Mouse (Mus musculus) limb, embryonic 15.5 days (tissue): ENCODE data around the gene Smok2a. TPM values are rescaled to one million over a fixed set of nuclear protein-coding genes. Genes with fewer than 3 reads are reported as not detected.
"Not testable (repeated sequence)": the region's sequence is repeated elsewhere in the genome, so short reads cannot be mapped to it uniquely, and the experiment has no call there.

Source experiments
- ATAC-seq: fragments of 200-750 bp; cut with Nextera tagmentation; 2 replicates; pipeline ENCODE4 v1.8.0; 2017; ENCODE audit warnings: low read depth, moderate TSS enrichment; ENCODE audit not compliant: insufficient number of reproducible peaks, low FRiP score, low TSS enrichment
- H3K27ac ChIP-seq: fragments of 300-500 bp; sonication (generic); 2 replicates; pipeline ENCODE4 v1.5.1; 2015; ENCODE audit warnings: moderate library complexity, mild to moderate bottlenecking, inconsistent platforms
- H3K27me3 ChIP-seq: fragments of 300-500 bp; sonication (generic); 2 replicates; pipeline ENCODE4 v1.6.1; 2015; ENCODE audit warnings: inconsistent platforms
- H3K36me3 ChIP-seq: fragments of 300-500 bp; sonication (generic); 2 replicates; pipeline ENCODE4 v1.6.1; 2015; ENCODE audit warnings: inconsistent platforms
- H3K4me1 ChIP-seq: fragments of 300-500 bp; sonication (generic); 2 replicates; pipeline ENCODE4 v1.6.1; 2015; ENCODE audit warnings: inconsistent platforms
- H3K4me2 ChIP-seq: fragments of 300-500 bp; sonication (generic); 2 replicates; pipeline ENCODE4 v1.6.1; 2015; ENCODE audit warnings: mild to moderate bottlenecking, inconsistent platforms
- H3K4me3 ChIP-seq: fragments of 300-500 bp; sonication (generic); 2 replicates; pipeline ENCODE4 v1.5.1; 2015; ENCODE audit warnings: mild to moderate bottlenecking, inconsistent platforms
- H3K9ac ChIP-seq: fragments of 300-500 bp; sonication (generic); 2 replicates; pipeline ENCODE4 v1.6.1; 2015; ENCODE audit warnings: inconsistent platforms
- H3K9me3 ChIP-seq: fragments of 300-500 bp; sonication (generic); 2 replicates; pipeline ENCODE4 v1.6.1; 2016; ENCODE audit warnings: inconsistent platforms
- WGBS: fragments of 180-500 bp; shearing (Covaris S2); methylation state at CpG from one replicate; pipeline ENCODE4 v1.1.7; 2015; 5-methylcytosine and 5-hydroxymethylcytosine counted together
- polyA plus RNA-seq: library from polyadenylated mRNA; unstranded; fragments of >200 nt; fragmentation: Nextera tagmentation; extraction: Ambion mirVana; gene quantifications from 2 replicates; pipeline ENCODE4 v1.2.1, GENCODE M21; 2015

Gene Smok2a
- polyA plus RNA-seq, 1 experiment from 2014 or later, result not detected

- H3K27ac ChIP-seq, result not testable (repeated sequence)
Measured at GRCm38 (mm10) chr17:13196486-13196885, 24.5 kb upstream of the Smok2a start.

GRCm38 (mm10) chr17:13198812-13199211 is 22.2 kb upstream of the Smok2a start:
- not testable (repeated sequence) for H3K9ac ChIP-seq, H3K27me3 ChIP-seq, H3K4me2 ChIP-seq, ATAC-seq, H3K4me3 ChIP-seq, H3K36me3 ChIP-seq, H3K27ac ChIP-seq, H3K4me1 ChIP-seq
- WGBS, result 88% methylated on average over 2 of the region's 2 CpGs
- H3K9me3 ChIP-seq, result peaks cover 26% of the 10 kb centered on the region

More at GRCm38 (mm10) chr17:13196486-13196885, 24.5 kb upstream of the Smok2a start:
- H3K4me1 ChIP-seq, H3K36me3 ChIP-seq, H3K27me3 ChIP-seq, H3K4me2 ChIP-seq, H3K4me3 ChIP-seq, H3K9ac ChIP-seq, ATAC-seq: not testable (repeated sequence)
- WGBS, result 63% methylated on average over 4 of the region's 4 CpGs
- H3K9me3 ChIP-seq, result peaks cover 27% of the 10 kb centered on the region

DNA sequence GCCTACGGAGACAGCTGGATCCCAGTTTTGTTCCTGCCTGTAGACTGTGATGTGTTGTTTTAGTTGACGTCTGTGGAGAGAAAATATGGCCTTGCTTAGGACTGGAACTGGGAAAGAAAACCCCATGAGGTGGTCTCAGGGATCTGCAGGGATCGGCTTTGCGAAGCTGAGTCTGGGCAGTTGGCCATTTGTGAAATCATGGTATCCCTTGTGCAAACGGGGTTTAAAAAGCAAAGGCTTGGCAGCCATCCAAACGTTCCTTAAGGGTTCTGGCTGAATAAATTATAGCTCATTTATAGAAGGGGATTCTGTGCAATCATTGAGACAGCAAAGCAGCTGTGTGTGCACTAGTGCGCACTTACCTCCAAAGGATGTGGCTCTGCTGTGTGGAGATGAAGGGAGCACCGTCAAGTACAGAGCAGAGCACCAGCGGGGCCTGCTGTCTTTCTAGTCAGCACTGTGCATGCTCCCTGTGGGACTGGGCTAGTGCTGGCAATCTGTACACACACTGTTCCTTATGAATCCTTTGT is 21.0 kb upstream of the Smok2a start:
- 68% methylated on average over 8 of the region's 9 CpGs for WGBS
- not testable (repeated sequence) for H3K27me3 ChIP-seq, H3K27ac ChIP-seq, H3K9ac ChIP-seq, H3K4me3 ChIP-seq, H3K4me2 ChIP-seq, H3K36me3 ChIP-seq, H3K4me1 ChIP-seq
- ATAC-seq, result peak; percentile 66
- peaks cover 26% of the 10 kb centered on the region for H3K9me3 ChIP-seq

DNA sequence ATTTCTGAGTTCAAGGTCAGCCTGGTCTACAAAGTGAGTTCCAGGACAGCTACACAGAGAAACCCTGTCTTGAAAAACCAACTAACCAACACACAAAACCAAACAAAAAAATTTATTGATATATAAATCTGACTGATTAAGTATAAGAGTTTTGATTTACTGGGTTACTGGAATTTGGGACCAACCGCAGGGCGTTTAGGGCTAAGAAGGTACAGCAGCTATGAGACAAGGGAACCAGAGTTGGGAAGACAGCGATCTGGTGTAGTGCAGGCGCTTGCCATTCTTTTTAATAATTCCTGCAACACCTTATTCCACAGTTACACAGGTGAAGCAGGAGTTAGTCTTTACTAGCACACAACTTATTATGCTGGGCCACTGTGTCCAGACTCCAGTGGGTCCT is 19.4 kb upstream of the Smok2a start:
- WGBS, result 86% methylated on average over 4 of the region's 4 CpGs
- H3K36me3 ChIP-seq, H3K27me3 ChIP-seq, H3K4me3 ChIP-seq, H3K4me1 ChIP-seq, ATAC-seq, H3K4me2 ChIP-seq, H3K9ac ChIP-seq, H3K27ac ChIP-seq: not testable (repeated sequence)
- 0 out of 2 replicates have a peak, but pooled peaks cover 17% of the 10 kb centered on the region for H3K9me3 ChIP-seq

- H3K4me2 ChIP-seq, H3K27me3 ChIP-seq: not testable (repeated sequence)
- H3K9me3 ChIP-seq, result peaks cover 26% of the 10 kb centered on the region; the same call in 1 of the 2 replicates
Measured at GRCm38 (mm10) chr17:13202453-13203107, 18.4 kb upstream of the Smok2a start.

GRCm38 (mm10) chr17:13205247-13205646 is 15.7 kb upstream of the Smok2a start:
- H3K27ac ChIP-seq, ATAC-seq, H3K4me2 ChIP-seq, H3K9ac ChIP-seq, H3K4me1 ChIP-seq, H3K27me3 ChIP-seq, H3K36me3 ChIP-seq, H3K4me3 ChIP-seq: not testable (repeated sequence)
- peaks cover 18% of the 10 kb centered on the region; the same call in 1 of the 2 replicates for H3K9me3 ChIP-seq
- 69% methylated on average over 1 of the region's 1 CpGs for WGBS

More at GRCm38 (mm10) chr17:13202453-13203107, 18.4 kb upstream of the Smok2a start:
- H3K9ac ChIP-seq, H3K36me3 ChIP-seq, H3K4me3 ChIP-seq, ATAC-seq, H3K4me1 ChIP-seq, H3K27ac ChIP-seq: not testable (repeated sequence)
- 72% methylated on average over 2 of the region's 3 CpGs for WGBS

GRCm38 (mm10) chr17:13206491-13206890 is 14.5 kb upstream of the Smok2a start:
- Histone ChIP-seq H3K4me2 (no peak overlapping the region), H3K4me3 (no peak overlapping the region), H3K4me1 (no peaks in the 10 kb centered on the region), H3K9me3 (peaks cover 15% of the 10 kb centered on the region; the same call in 1 of the 2 replicates), H3K36me3 (no peaks in the 10 kb centered on the region), H3K9ac (no peak overlapping the region), H3K27me3 (no peaks in the 10 kb centered on the region), H3K27ac (no peak overlapping the region)
- WGBS, result 88% methylated on average over 2 of the region's 2 CpGs
- ATAC-seq, result no peak

GRCm38 (mm10) chr17:13208460-13208859 is 12.5 kb upstream of the Smok2a start:
- not testable (repeated sequence) for H3K4me2 ChIP-seq, H3K27me3 ChIP-seq, H3K9ac ChIP-seq, H3K27ac ChIP-seq, H3K4me1 ChIP-seq, H3K36me3 ChIP-seq, ATAC-seq, H3K4me3 ChIP-seq
- H3K9me3 ChIP-seq, result peaks cover 31% of the 10 kb centered on the region

- H3K9me3 ChIP-seq, result peaks cover 59% of the 10 kb centered on the region
- no peaks in the 10 kb centered on the region for H3K36me3 ChIP-seq
- H3K27ac ChIP-seq, result no peak overlapping the region
- 65% methylated on average over 7 of the region's 7 CpGs for WGBS
- H3K4me2 ChIP-seq, result no peak overlapping the region
- H3K9ac ChIP-seq, result no peak overlapping the region
- H3K4me1 ChIP-seq, result no peaks in the 10 kb centered on the region
- no peaks in the 10 kb centered on the region for H3K27me3 ChIP-seq
- ATAC-seq, result no peak
- H3K4me3 ChIP-seq, result no peak overlapping the region
Measured at GRCm38 (mm10) chr17:13212136-13212850, 8.7 kb upstream of the Smok2a start.

- H3K4me3 ChIP-seq, result no peak overlapping the region
- ATAC-seq, result no peak
- no peaks in the 10 kb centered on the region for H3K27me3 ChIP-seq
- no peak overlapping the region for H3K27ac ChIP-seq
- H3K9me3 ChIP-seq, result peaks cover 75% of the 10 kb centered on the region
- WGBS, result 58% methylated on average over 4 of the region's 4 CpGs
- H3K4me1 ChIP-seq, result no peaks in the 10 kb centered on the region
- no peak overlapping the region for H3K4me2 ChIP-seq
- H3K9ac ChIP-seq, result no peak overlapping the region
- H3K36me3 ChIP-seq, result no peaks in the 10 kb centered on the region
Measured at GRCm38 (mm10) chr17:13214169-13214568, 6.8 kb upstream of the Smok2a start.

- H3K36me3 ChIP-seq, result no peaks in the 10 kb centered on the region
- H3K27me3 ChIP-seq, result no peaks in the 10 kb centered on the region
- H3K4me3 ChIP-seq, result no peak overlapping the region
- no peaks in the 10 kb centered on the region for H3K4me1 ChIP-seq
- no peak overlapping the region for H3K27ac ChIP-seq
- ATAC-seq, result no peak
- H3K9ac ChIP-seq, result no peak overlapping the region
- 87% methylated on average over 2 of the region's 2 CpGs for WGBS
- H3K4me2 ChIP-seq, result no peak overlapping the region
- H3K9me3 ChIP-seq, result peaks cover 79% of the 10 kb centered on the region
Measured at GRCm38 (mm10) chr17:13215595-13215994, 5.4 kb upstream of the Smok2a start.

- peaks cover 56% of the 10 kb centered on the region for H3K9me3 ChIP-seq
- WGBS, result 86% methylated on average over 2 of the region's 2 CpGs
- not testable (repeated sequence) for H3K36me3 ChIP-seq, H3K9ac ChIP-seq, H3K4me1 ChIP-seq, H3K4me3 ChIP-seq, ATAC-seq, H3K27me3 ChIP-seq, H3K4me2 ChIP-seq, H3K27ac ChIP-seq
Measured at GRCm38 (mm10) chr17:13221921-13222320, 933 bp downstream of the Smok2a start.
